Mouse (Mus musculus) thymus, adult 2 months (tissue): ENCODE measurements at regions not wholly inside any gene's neighbourhood (a gene's known extent, or its start where the extent isn't known, plus 50 kb on each side); places are given as distances from the start of the nearest gene placed in this dataset.

Source experiments
- CTCF ChIP-seq: fragments of 200-500 bp; IDR thresholded peaks from 2 replicates; pipeline ENCODE4 v1.5.1; 2012; ENCODE audit warnings: mild to moderate bottlenecking, control low read depth, low read length, moderate library complexity, borderline replicate concordance; ENCODE audit not compliant: control insufficient read depth, poor library complexity, insufficient read depth; ENCODE audit errors: extremely low read depth
- POLR2A ChIP-seq: fragments of 200-500 bp; IDR thresholded peaks from 2 replicates; pipeline ENCODE4 v1.6.1; 2012; ENCODE audit warnings: mild to moderate bottlenecking, low read length, control low read depth, moderate library complexity; ENCODE audit not compliant: control insufficient read depth, poor library complexity, insufficient read depth; ENCODE audit errors: extremely low read depth

DNA sequence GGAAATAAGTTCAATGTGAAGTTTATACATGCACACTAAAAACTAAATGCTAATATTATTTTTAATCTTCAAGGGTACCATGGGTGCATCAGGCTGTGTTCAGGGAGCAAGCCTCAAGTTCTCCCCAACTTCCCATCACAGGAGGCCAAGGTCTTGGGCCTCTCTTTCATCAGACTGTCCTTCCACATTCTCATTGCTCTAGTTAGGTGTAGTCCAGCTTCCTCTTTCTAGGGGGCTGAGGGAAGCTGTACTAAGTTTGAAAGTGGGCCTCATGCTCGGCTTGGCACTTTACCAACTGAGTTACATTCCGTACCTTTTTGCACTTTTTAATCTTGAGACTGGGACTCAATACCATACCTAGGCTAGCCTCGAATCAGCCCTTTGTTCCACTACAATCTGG is 173.3 kb downstream of the Dhx15 start:
- TF ChIP-seq CTCF: no peak
- TF ChIP-seq POLR2A: no peak
